Mouse (Mus musculus) heart, postnatal 0 days (tissue): ENCODE data around the gene Rnf166. TPM values are rescaled to one million over a fixed set of nuclear protein-coding genes. Genes with fewer than 3 reads are reported as not detected.

ENCODE experiments used
- ATAC-seq: fragments of 200-750 bp; cut with Nextera tagmentation; 2 replicates; pipeline ENCODE4 v1.8.0; 2017; ENCODE audit warnings: low read depth, moderate number of reproducible peaks, moderate library complexity; ENCODE audit not compliant: insufficient read depth
- DNase-seq: peaks from one replicate; pipeline ENCODE4 v3.0.0-alpha.2; 2016; ENCODE audit warnings: low spot score
- H3K27ac ChIP-seq: fragments of 300-500 bp; sonication (generic); 2 replicates; pipeline ENCODE4 v1.5.1; 2014; ENCODE audit warnings: low read depth, mild to moderate bottlenecking
- H3K27me3 ChIP-seq: fragments of 300-500 bp; sonication (generic); 2 replicates; pipeline ENCODE4 v1.6.1; 2014; ENCODE audit warnings: low read length, mixed read lengths; ENCODE audit not compliant: control insufficient read depth, insufficient read depth
- H3K36me3 ChIP-seq: fragments of 300-500 bp; sonication (generic); replicated peaks from 2 replicates; pipeline ENCODE4 v1.6.1; 2014; ENCODE audit warnings: low read length, mixed read lengths; ENCODE audit not compliant: control insufficient read depth, insufficient read depth
- H3K4me1 ChIP-seq: fragments of 300-500 bp; sonication (generic); 2 replicates; pipeline ENCODE4 v1.6.1; 2014; ENCODE audit warnings: antibody characterized with exemption; ENCODE audit not compliant: control insufficient read depth, insufficient read depth
- H3K4me2 ChIP-seq: fragments of 300-500 bp; sonication (generic); 2 replicates; pipeline ENCODE4 v1.6.1; 2014; ENCODE audit warnings: low read depth, mild to moderate bottlenecking, low read length, moderate library complexity
- H3K4me3 ChIP-seq: fragments of 300-500 bp; sonication (generic); 2 replicates; pipeline ENCODE4 v1.5.1; 2014; ENCODE audit warnings: low read depth, low read length
- H3K9ac ChIP-seq: fragments of 300-500 bp; sonication (generic); replicated peaks from 2 replicates; pipeline ENCODE4 v1.6.1; 2014; ENCODE audit warnings: low read depth, low read length, mixed read lengths
- H3K9me3 ChIP-seq: fragments of 300-500 bp; sonication (generic); replicated peaks from 2 replicates; pipeline ENCODE4 v1.6.1; 2016; ENCODE audit warnings: low read length; ENCODE audit not compliant: control insufficient read depth
- CTCF ChIP-seq: IDR thresholded peaks from 2 replicates; pipeline ENCODE4 v1.5.1; 2016; ENCODE audit warnings: antibody characterized with exemption, control low read depth, low read depth
- EP300 ChIP-seq: IDR thresholded peaks from 2 replicates; pipeline ENCODE4 v1.6.1; 2016; ENCODE audit warnings: antibody characterized with exemption, low read depth
- WGBS: fragments of 180-500 bp; shearing (Covaris S2); extraction: QIAGEN DNeasy Blood & Tissue Kit; methylation state at CpG from one replicate; pipeline ENCODE4 v1.1.7; 2014; 5-methylcytosine and 5-hydroxymethylcytosine counted together
- polyA plus RNA-seq: library from polyadenylated mRNA; unstranded; fragments of >200 nt; fragmentation: Nextera tagmentation; extraction: Ambion mirVana; gene quantifications from 2 replicates; pipeline ENCODE4 v1.2.1, GENCODE M21; 2015
- total RNA-seq: library from RNA; depleted of rRNA; stranded (reverse); fragments of >200 nt; gene quantifications from 2 replicates; pipeline ENCODE4 v1.2.3, GENCODE M21; 2014; ENCODE audit warnings: low replicate concordance

Rnf166 gene
- total and polyA plus RNA-seq, 2 experiments from 2014 or later: 39.4 to 42.7 TPM

DNA sequence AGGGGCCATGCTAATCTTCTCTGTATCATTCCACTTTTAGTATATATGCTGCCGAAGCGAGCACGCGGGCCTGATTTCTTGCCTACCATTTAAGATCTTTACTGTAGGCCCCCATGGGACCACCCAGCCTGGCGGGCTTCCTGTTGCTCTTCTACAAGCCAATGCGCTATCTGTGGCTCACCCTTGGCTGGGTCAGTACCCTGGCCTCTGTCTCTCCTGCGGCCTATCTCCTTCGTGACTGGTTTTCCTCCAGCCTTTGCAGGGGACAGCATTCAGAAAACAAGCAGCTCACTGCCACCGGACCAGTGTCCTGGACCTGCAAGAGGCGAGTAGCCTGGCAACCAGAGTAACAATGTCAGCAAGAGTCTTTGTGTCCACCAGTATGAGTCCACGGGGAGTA, 44.7 kb upstream of the Rnf166 start:
- no peak for TF ChIP-seq EP300
- TF ChIP-seq CTCF: no peak
- Histone ChIP-seq H3K4me3 (no peak overlapping the region), H3K9me3 (no peaks in the 10 kb centered on the region), H3K4me1 (peaks cover 54% of the 10 kb centered on the region), H3K36me3 (no peaks in the 10 kb centered on the region), H3K27ac (peak overlapping the region; percentile 89), H3K27me3 (no peaks in the 10 kb centered on the region), H3K4me2 (no peak overlapping the region), H3K9ac (no peak overlapping the region)
- DNase-seq: no peak
- WGBS: 50% methylated on average over 11 of the region's 11 CpGs
- ATAC-seq: no peak

GRCm38 (mm10) chr8:122517541-122518190, 41.8 kb upstream of the Rnf166 start:
- ATAC-seq (peak; percentile 74), DNase-seq (peak; percentile 76)
- TF ChIP-seq CTCF (no peak), EP300 (peak; percentile 89)
- Histone ChIP-seq H3K9ac (no peak overlapping the region), H3K27ac (peak overlapping the region; percentile 89), H3K4me2 (peak overlapping the region; percentile 39), H3K4me1 (peaks cover 25% of the 10 kb centered on the region), H3K36me3 (no peaks in the 10 kb centered on the region), H3K27me3 (no peaks in the 10 kb centered on the region), H3K4me3 (no peak overlapping the region), H3K9me3 (no peaks in the 10 kb centered on the region)
- 25% methylated on average over 6 of the region's 6 CpGs for WGBS

- 0 out of 2 replicates have a peak overlapping the region, but pooled peaks have one; percentile 15 for H3K27ac ChIP-seq
Measured at GRCm38 (mm10) chr8:122515699-122516098, 39.8 kb upstream of the Rnf166 start.

DNA sequence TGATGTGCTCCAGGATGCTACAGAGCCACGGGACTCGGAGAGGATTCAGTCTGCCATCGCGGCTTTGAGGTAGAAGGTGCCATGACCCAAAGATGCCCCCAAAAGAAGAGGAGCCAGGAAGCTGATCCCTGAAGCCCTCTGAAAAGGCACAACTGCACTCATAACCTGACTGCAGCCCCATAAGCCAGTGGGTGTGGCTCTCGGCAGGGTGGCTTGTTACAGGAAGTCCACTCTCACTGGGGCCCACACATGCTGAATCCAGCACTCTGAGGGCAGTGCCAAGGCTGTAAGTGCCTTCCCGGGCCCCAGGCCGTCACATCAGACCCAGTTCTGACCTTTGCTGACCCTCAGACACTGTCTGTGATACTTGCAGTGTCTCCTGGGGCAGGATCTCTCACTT, 36.5 kb upstream of the Rnf166 start:
- Histone ChIP-seq H3K9ac (no peak overlapping the region), H3K4me3 (no peak overlapping the region), H3K27me3 (no peaks in the 10 kb centered on the region), H3K4me1 (peaks cover 3% of the 10 kb centered on the region; the same call in 1 of the 2 replicates), H3K9me3 (no peaks in the 10 kb centered on the region), H3K36me3 (no peaks in the 10 kb centered on the region), H3K27ac (peak overlapping the region; percentile 78), H3K4me2 (no peak overlapping the region)
- ATAC-seq (no peak), DNase-seq (no peak)
- WGBS: 66% methylated on average over 7 of the region's 7 CpGs
- TF ChIP-seq EP300: no peak
- TF ChIP-seq CTCF: no peak

More at GRCm38 (mm10) chr8:122515699-122516098, 39.8 kb upstream of the Rnf166 start:
- TF ChIP-seq CTCF: no peak
- TF ChIP-seq EP300: no peak
- Histone ChIP-seq H3K9me3 (no peaks in the 10 kb centered on the region), H3K4me1 (peaks cover 22% of the 10 kb centered on the region; the same call in 1 of the 2 replicates), H3K4me3 (no peak overlapping the region), H3K4me2 (no peak overlapping the region), H3K9ac (no peak overlapping the region), H3K36me3 (no peaks in the 10 kb centered on the region), H3K27me3 (no peaks in the 10 kb centered on the region)
- 76% methylated on average over 14 of the region's 14 CpGs for WGBS
- DNase-seq: no peak
- ATAC-seq: no peak

DNA sequence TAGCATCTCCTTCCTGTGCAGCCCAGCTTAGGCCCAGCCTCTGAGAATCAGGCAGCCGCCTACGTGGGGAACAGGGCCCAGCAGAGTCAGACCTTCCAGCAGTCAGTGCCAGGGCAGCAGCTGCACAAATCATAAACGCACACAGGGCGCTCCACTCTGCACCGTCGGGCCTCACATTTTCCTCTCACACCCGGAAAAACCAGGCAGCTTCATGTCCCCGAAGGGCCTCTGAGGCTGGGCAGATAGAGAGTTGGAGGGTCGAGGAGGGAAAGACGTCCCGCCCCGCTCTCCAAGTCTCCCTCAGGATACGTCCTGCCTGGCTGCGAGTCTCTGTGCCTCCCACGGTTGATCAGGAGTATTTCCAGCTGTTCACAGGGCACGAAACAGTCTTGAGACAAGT, 35.7 kb upstream of the Rnf166 start:
- no peak overlapping the region for H3K9ac ChIP-seq
- WGBS: 46% methylated on average over 16 of the region's 16 CpGs
- H3K27ac ChIP-seq: peak overlapping the region; percentile 78
- H3K36me3 ChIP-seq: 0 out of 2 replicates have a peak, but pooled peaks cover 2% of the 10 kb centered on the region
- DNase-seq (no peak), ATAC-seq (peak; percentile 65)
- peaks cover 3% of the 10 kb centered on the region; the same call in 1 of the 2 replicates for H3K4me1 ChIP-seq
- H3K9me3 ChIP-seq: no peaks in the 10 kb centered on the region
- H3K4me2 ChIP-seq: no peak overlapping the region
- no peaks in the 10 kb centered on the region for H3K27me3 ChIP-seq
- H3K4me3 ChIP-seq: no peak overlapping the region
- no peak for TF ChIP-seq EP300
- no peak for TF ChIP-seq CTCF
